Mouse (Mus musculus) ES-CJ7 (cell line): ENCODE measurements around the gene D7Ertd443e.

Source experiments
- DNase-seq: peaks from one replicate; pipeline ENCODE4 v3.0.0; 2011; ENCODE audit warnings: low read depth, low spot score

The D7Ertd443e gene

GRCm38 (mm10) chr7:134385561-134385960 lies at the start of gene D7Ertd443e:
TSS of gene D7Ertd443e (minus strand) at chr7:134385661.
- DNase-seq: no peak

GRCm38 (mm10) chr7:134431681-134432080 lies 46.2 kb upstream of the D7Ertd443e start:
- DNase-seq: no peak

DNA sequence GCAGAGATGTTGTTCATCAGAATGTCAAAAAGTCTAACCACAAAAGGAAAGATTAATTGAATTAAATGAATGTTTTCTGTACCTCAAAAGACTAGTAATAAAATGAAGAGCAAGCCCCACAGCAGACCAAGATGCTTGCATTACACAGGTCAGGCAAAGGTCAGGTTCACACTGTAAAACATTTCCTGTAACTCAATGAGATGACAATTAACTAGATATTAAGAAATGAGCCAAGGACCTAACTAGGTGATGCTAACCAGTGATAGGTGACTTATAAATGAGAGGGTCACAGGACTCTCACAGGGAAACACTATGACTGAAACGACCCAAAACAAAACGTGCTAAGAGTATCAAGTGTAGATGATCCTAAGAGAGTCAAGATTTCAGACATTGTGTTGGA lies 43.2 kb upstream of the D7Ertd443e start:
- DNase-seq: no peak

- DNase-seq: peak; percentile 4
These were observed 29.6 kb upstream of the D7Ertd443e start for GRCm38 (mm10) chr7:134415014-134415413.

DNA sequence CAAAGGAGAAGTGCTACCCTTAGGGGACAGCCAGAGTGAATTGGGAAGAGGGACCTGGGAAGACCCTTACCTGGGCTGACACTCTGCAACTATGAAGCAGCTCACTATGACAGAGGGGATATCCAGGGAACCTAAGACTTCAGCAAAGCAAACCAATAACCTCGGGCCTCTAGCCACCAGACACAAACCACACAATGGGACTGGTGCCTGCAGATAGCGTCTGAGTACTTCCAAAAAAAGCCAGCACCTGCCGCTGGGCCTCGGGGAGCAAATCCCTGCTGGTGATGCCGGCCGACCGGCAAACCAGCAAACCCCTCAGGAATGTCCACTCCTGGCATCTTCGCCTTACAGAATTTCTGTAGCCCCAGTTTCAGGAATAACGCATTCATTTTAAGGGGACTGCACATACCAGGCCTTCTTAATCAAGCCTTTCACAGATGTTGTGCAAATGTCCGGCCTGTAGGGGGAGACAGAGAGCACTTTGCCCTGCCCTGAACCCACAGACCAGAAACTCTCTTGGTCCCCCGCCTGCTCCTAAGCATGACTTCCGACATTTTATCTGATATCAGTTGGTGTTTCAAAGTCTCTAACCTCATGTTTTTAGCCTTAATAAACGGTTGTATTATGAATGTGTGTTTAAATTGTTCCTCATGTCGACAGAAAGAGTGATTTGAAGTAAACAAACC lies 28.7 kb upstream of the D7Ertd443e start:
- DNase-seq: peak; percentile 63

DNA sequence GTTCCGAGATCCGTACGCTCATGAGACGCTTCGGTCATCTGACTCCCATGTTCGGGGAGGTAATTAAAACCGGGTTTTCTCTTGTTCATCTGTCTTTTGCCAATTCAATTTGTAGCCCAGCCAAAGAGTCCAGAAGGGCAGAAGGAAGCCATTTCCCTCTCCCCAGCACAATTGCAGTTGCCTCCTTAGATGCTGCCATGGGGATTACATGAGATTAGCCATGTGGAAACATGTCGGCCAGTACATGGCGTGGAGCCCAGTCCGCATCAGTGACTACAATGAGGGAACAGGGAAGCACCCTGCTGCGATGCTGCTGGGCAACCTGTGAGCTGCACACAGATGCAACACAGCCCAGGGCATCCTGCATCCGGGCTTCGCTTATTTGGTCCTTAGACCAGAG lies 23.2 kb upstream of the D7Ertd443e start:
- no peak for DNase-seq

GRCm38 (mm10) chr7:134400746-134401145 lies 15.3 kb upstream of the D7Ertd443e start:
- no peak for DNase-seq

- no peak for DNase-seq
These were observed 11.3 kb upstream of the D7Ertd443e start for GRCm38 (mm10) chr7:134396769-134397168.

- no peak for DNase-seq
These were observed 2.7 kb downstream of the D7Ertd443e start for GRCm38 (mm10) chr7:134382791-134383190.

- peak; percentile 33 for DNase-seq
These were observed 4.0 kb downstream of the D7Ertd443e start for GRCm38 (mm10) chr7:134381407-134381861.

DNA sequence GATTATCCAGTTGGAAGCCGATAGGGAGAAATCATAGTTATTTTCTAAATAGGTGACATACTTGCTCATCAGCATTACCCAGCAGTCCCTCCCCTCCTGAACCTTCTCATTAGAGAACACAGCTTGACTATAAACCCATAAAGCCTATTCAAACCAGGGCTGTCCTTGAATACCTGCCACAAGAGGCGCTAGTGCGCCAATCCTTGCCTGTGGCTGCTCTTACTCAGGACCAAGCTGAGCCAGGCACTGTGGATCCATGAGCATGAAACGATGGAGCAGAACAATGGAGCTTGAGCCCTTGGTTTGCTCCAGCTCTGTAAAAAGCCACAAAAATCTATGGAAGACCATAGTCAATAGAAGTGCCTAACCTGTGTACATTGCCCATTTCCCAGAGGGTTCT lies 7.2 kb downstream of the D7Ertd443e start:
- peak; percentile 65 for DNase-seq

DNA sequence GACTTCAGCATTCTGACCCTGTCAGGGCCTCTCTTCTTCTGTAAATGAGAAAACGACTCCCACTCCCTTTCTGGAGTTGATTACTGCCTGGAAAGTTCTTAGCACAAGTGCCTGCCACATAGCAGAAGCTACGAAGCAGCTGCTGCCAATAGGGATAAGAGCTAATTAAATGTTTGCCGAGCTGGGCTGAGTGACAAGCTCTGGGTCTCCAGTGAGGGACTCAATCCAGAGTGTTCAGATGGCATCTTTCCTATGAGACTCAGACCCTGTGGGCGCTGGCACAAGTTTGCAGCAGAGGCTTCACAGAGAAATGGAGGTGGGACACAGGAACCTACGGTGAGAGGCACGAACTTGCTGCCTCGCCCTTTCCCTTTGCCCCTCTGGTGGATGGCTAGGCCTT lies 8.7 kb downstream of the D7Ertd443e start:
- DNase-seq: no peak

DNA sequence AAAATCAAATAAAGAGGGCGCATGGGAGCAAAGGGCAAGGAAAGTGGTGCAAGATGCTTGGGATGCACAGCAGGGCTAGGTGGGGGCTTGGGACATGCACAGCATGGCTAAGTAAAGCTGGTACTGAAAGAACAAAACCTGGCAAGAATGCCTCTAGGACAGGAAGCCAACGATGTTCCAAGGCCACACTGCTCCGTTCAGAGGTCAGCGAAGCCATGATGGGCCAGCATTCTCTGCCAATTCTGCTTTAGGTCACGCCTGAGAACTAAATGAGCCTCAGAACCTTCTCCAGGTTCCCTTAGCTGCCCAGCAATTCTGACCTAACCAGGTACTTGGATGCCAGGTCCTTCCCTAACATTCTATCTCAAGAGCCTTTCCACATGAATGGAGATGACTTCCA lies 13.2 kb downstream of the D7Ertd443e start:
- DNase-seq: no peak

- no peak for DNase-seq
These were observed 16.2 kb downstream of the D7Ertd443e start for GRCm38 (mm10) chr7:134369241-134369640.

- no peak for DNase-seq
These were observed 23.1 kb downstream of the D7Ertd443e start for GRCm38 (mm10) chr7:134362257-134362870.

DNA sequence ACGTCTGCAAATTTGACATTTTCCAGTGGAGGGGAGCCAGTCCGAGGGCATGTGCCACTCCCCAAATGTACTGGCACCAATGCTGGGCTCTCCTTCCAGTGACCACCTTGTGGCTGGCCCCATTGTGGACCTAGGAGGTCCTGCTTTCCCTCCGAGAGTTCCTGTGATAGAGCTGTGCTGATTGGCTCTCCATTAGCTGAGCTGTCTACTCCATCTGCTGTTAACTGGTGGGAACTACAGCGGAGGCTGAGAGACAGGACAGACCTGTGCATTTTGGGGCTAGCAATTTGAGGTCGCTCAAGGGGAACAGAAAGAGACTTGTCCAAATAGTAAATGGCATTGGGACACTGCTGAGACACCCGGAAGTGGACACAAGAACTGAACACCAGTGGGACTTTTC lies 36.6 kb downstream of the D7Ertd443e start:
- peak; percentile 59 for DNase-seq

GRCm38 (mm10) chr7:134342202-134342601 lies 43.3 kb downstream of the D7Ertd443e start:
- no peak for DNase-seq

GRCm38 (mm10) chr7:134335951-134336350 lies 49.5 kb downstream of the D7Ertd443e start:
- DNase-seq: no peak

DNA sequence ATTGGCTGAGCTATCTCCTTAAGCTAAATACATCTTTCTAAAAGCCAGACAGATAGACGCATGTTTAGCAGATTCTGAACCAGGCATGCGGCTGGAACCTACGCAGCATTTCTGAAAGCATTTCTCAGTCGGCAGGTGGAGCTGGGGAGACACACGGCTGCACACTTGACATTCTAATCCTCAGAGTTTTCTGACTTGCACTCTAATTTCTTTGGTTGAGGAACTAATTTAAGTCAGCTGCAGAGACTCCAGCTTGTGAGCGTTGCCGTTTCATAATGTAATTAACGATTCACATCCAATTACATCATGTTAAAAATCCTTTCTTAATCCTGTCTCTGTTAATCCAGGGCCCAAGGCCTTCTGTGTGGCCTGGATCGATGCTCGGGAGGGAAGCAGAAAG lies 64.5 kb downstream of the D7Ertd443e start:
- no peak for DNase-seq

GRCm38 (mm10) chr7:134302084-134302483 lies 83.4 kb downstream of the D7Ertd443e start:
- no peak for DNase-seq

- DNase-seq: peak; percentile 73
These were observed 84.2 kb downstream of the D7Ertd443e start for GRCm38 (mm10) chr7:134301285-134301684.

- no peak for DNase-seq
These were observed 92.7 kb downstream of the D7Ertd443e start for GRCm38 (mm10) chr7:134292750-134293149.

DNA sequence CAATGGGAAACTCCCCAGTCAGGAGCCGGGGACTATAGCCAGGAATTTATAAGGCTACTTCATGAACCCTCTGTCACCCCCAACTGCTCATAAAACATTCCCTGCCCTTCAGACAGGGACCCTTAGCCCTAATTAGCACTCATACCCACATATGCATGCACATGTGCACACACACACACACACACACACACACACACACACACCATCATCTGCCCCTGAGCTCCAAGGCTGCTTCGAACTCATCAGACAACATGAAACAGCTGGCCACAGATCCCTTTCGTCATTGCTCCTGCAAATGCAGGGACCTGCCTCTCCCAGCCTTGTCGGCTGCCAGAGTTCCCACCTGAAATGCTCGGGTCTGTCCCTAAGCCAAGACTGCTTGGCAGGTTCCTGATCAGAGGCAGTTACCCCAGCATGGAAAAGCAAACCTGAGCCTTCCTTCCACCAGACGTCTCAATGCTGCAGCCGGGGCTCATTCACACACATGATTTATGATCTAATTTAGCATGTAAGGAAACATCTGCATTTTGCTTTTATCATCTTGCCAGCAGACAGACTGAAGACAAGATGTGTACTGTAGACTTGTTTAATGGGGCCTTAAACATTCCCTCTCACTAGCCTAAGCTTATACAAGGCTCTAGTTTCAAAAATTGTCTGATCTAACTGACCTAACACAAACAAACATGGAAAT lies 95.7 kb downstream of the D7Ertd443e start:
- no peak for DNase-seq
